Mouse (Mus musculus): Measurements from ENCODE around the gene Smpd2. TPM values are rescaled to one million over a fixed set of nuclear protein-coding genes. Genes with fewer than 3 reads are reported as not detected.
A peak's percentile ranks its signal among the peaks of the same experiment; 100 is the strongest.

Smpd2 gene
- total RNA-seq (2021), result 10 to 100 TPM; 10.7 to 11.4 TPM
- long read RNA-seq, experiment 1, transcript Smpd2-201 (10 exons, 1,602 nt), result major isoform, 9 of 10 reads
- long read RNA-seq, experiment 1, partial matches to known transcripts, result 0 of 10 reads
- long read RNA-seq, experiment 1, other reads (novel, unspliced or antisense), result 1 of 10 reads
- long read RNA-seq, experiment 2, transcript Smpd2-201 (10 exons, 1,602 nt), result major isoform, 14 of 17 reads
- long read RNA-seq, experiment 2, partial matches to known transcripts, result 1 of 17 reads
- long read RNA-seq, experiment 2, other reads (novel, unspliced or antisense), result 2 of 17 reads

- peak; percentile 91 to 97 for DNase-seq
- intact Hi-C loops (cut with DNase I), result no loop called here
These were observed at the start of gene Smpd2, which contains the start of gene Ppil6 for GRCm38 (mm10) chr10:41489708-41490517. Gene Smpd2 (minus strand): TSS chr10:41490369. Gene Ppil6 (plus strand): TSS chr10:41490439.

GRCm38 (mm10) chr10:41538986-41539385, 48.8 kb upstream of the Smpd2 start:
- intact Hi-C loops (cut with DNase I), result no loop called here
- DNase-seq, result no peak

GRCm38 (mm10) chr10:41537983-41538330, 47.8 kb upstream of the Smpd2 start:
- intact Hi-C loops (cut with DNase I), result no loop called here
- DNase-seq, result no peak

- no peak for DNase-seq
- intact Hi-C loops (cut with DNase I), result no loop called here
These were observed 47.2 kb upstream of the Smpd2 start for GRCm38 (mm10) chr10:41537226-41537982.

- DNase-seq, result no peak
- intact Hi-C loops (cut with DNase I), result no loop called here
These were observed 46.5 kb upstream of the Smpd2 start for GRCm38 (mm10) chr10:41536714-41537113.

GRCm38 (mm10) chr10:41535991-41536390, 45.8 kb upstream of the Smpd2 start:
- no peak for DNase-seq
- intact Hi-C loops (cut with DNase I), result no loop called here

- DNase-seq, result no peak
- intact Hi-C loops (cut with DNase I), result no loop called here
These were observed 39.8 kb upstream of the Smpd2 start for GRCm38 (mm10) chr10:41529972-41530371.

- no peak for DNase-seq
- intact Hi-C loops (cut with DNase I), result no loop called here
These were observed 35.5 kb upstream of the Smpd2 start for GRCm38 (mm10) chr10:41525696-41526095.

- intact Hi-C loops (cut with DNase I), result no loop called here
- DNase-seq, result no peak
These were observed 33.2 kb upstream of the Smpd2 start for GRCm38 (mm10) chr10:41523386-41523785.

- DNase-seq, result no peak
- intact Hi-C loops (cut with DNase I), result no loop called here
These were observed 30.2 kb upstream of the Smpd2 start for GRCm38 (mm10) chr10:41520410-41520673.

GRCm38 (mm10) chr10:41519640-41520409, 29.7 kb upstream of the Smpd2 start:
- peak; percentile 51 to 63 for DNase-seq
- intact Hi-C loops (cut with DNase I), result loop anchor here (5.0 kb wide), 1 partner anchor 82 kb away; no protein-coding TSS in a partner anchor

GRCm38 (mm10) chr10:41518981-41519618, 28.9 kb upstream of the Smpd2 start, which contains the start of gene Cd164:
Gene Cd164 (plus strand): TSS chr10:41519414.
- DNase-seq, result peak; percentile 88 to 91
- intact Hi-C loops (cut with DNase I), result loop anchor here (1.0 to 5.0 kb wide), 2 partner anchors 83 to 165 kb away; no protein-coding TSS in a partner anchor

GRCm38 (mm10) chr10:41518508-41518980, 28.4 kb upstream of the Smpd2 start:
- DNase-seq, result peak; percentile 54 to 80
- intact Hi-C loops (cut with DNase I), result loop anchor here (1.0 to 5.0 kb wide), 2 partner anchors 84 to 166 kb away; no protein-coding TSS in a partner anchor

GRCm38 (mm10) chr10:41514921-41515320, 24.8 kb upstream of the Smpd2 start:
- DNase-seq, result no peak
- intact Hi-C loops (cut with DNase I), result loop anchor here (5.0 kb wide), 1 partner anchor 87 kb away; no protein-coding TSS in a partner anchor

GRCm38 (mm10) chr10:41514301-41514700, 24.1 kb upstream of the Smpd2 start:
- DNase-seq, result no peak
- intact Hi-C loops (cut with DNase I), result no loop called here

- intact Hi-C loops (cut with DNase I), result loop anchor here (10.0 kb wide), 2 partner anchors 74 to 204 kb away; partner anchors contain the start of genes Ak9 and Fig4
- no peak for DNase-seq
These were observed 19.0 kb upstream of the Smpd2 start for GRCm38 (mm10) chr10:41509160-41509559.

- peak in 1 of 2 experiments; percentile 51 for DNase-seq
- intact Hi-C loops (cut with DNase I), result loop anchor here (10.0 kb wide), 2 partner anchors 71 to 201 kb away; partner anchors contain the start of genes Ak9 and Fig4
These were observed 15.3 kb upstream of the Smpd2 start for GRCm38 (mm10) chr10:41505446-41505845.

GRCm38 (mm10) chr10:41504996-41505395, 14.8 kb upstream of the Smpd2 start:
- intact Hi-C loops (cut with DNase I), result loop anchor here (10.0 kb wide), 2 partner anchors 70 to 200 kb away; partner anchors contain the start of genes Ak9 and Fig4
- no peak for DNase-seq

- intact Hi-C loops (cut with DNase I), result loop anchor here (10.0 kb wide), 2 partner anchors 66 to 196 kb away; partner anchors contain the start of genes Ak9 and Fig4
- DNase-seq, result peak in 1 of 2 experiments; percentile 39
These were observed 10.8 kb upstream of the Smpd2 start for GRCm38 (mm10) chr10:41500941-41501340.
